Mouse (Mus musculus): Measurements from ENCODE around the gene Pdhb.

DNA sequence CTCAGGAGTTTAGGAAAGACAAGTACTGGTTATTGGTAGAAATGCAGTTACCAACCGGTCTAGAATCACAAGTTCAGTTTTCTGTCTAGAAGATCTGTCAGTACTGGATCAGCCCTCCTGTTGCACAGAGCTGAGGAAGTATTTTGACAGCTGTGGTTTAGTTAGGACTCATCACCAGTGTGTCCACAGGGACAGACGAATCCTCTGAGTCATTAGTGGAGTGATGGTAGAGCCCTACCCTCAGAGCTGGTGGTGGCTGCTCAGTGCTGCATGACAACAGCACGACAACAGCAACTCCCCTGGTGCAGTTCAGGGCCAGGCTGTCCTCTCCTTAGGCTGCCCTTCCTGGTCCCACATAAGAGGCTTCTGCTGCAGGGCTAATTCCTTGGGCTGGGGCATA lies 18.8 kb downstream of the Pdhb start:
- TF ChIP-seq CTCF (IDR thresholded peaks at IDR 0.05 in 2 of 3, conservative IDR thresholded peaks at IDR 0.05 in 1 of 3; ENCODE audit: control insufficient read depth in 1 of 3, insufficient read depth in 1 of 3, low read depth in 2 of 3, low read length in 3 of 3, poor library complexity in 1 of 3, severe bottlenecking in 1 of 3) = no peak
- no peak for TF ChIP-seq USF2 (IDR thresholded peaks at IDR 0.05; ENCODE audit: borderline replicate concordance in 1 of 2, insufficient read depth in 1 of 2, low read depth in 1 of 2, low read length in 2 of 2)
- no peak for TF ChIP-seq POLR2A (IDR thresholded peaks at IDR 0.05; ENCODE audit: control insufficient read depth in 1 of 2, insufficient read depth in 1 of 2, low read depth in 1 of 2, low read length in 2 of 2, poor library complexity in 1 of 2)
- no peak for TF ChIP-seq MAX (IDR thresholded peaks at IDR 0.05; ENCODE audit: low read length)
- TF ChIP-seq E2F4 (IDR thresholded peaks at IDR 0.05; ENCODE audit: borderline replicate concordance, low read depth, low read length) = no peak
- TF ChIP-seq GATA1 (IDR thresholded peaks at IDR 0.05; ENCODE audit: low read depth, low read length) = no peak
- no peak for TF ChIP-seq POLR2AphosphoS5 (IDR thresholded peaks at IDR 0.05; ENCODE audit: borderline replicate concordance, low read depth, low read length)
- TF ChIP-seq EP300 (IDR thresholded peaks at IDR 0.05; ENCODE audit: low read depth in 1 of 2, low read length in 2 of 2) = no peak
- no peak for TF ChIP-seq ZNF384 (IDR thresholded peaks at IDR 0.05; ENCODE audit: low read depth, low read length)

All from MEL (cell line).